ENCODE assay signal across 8 mouse cellular contexts in the genomic region with DNA sequence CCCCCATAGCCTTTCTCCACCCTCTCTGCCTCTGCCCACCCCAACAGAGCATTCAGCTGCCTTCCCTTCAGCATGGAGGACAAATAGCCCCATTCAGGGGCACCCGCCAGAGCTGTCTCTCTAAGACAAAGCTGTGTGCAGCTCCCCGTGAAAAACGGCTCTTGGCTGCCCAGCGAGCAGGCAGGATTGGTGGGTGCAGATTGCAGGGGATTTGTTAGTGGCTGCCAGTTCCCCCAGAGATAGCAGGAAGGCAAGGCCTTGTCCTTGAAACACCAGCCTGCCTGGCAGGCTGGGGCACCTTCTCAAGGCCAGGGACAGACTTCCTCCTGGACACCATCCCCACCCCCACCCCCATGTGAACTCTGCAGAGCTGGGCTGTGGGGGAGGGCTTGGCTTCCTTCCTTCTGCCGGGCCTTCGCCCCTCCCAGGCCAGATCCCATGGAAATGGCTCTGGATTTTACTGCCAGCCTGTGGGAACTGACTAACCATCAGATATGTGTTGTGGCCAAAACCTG.
DNase-seq lines count a peak whose midpoint lies in the region; ATAC-seq and TF ChIP-seq lines count a peak whose summit lies in the region.

No protein-coding gene starts in this region.

- peak; percentile 57 for ATAC-seq in heart, postnatal 0 days (ENCODE audit: insufficient read depth, low read depth)

- H3K9ac ChIP-seq in heart, postnatal 0 days (replicated peaks; ENCODE audit: low read depth, low read length), result peak overlapping the region; percentile 33

- TF ChIP-seq EP300 in heart, postnatal 0 days (IDR thresholded peaks at IDR 0.05; ENCODE audit: low read depth), result peak; percentile 52; the same call in 1 of the 2 replicates

- H3K79me2 ChIP-seq in macrophage (ENCODE audit: inconsistent target), result peaks cover 96% of the 10 kb centered on the region; the same call in 1 of the 2 replicates

- peak overlapping the region; percentile 37 for H3K4me2 ChIP-seq in heart, postnatal 0 days (ENCODE audit: low read depth, low read length)

- TF ChIP-seq POLR2A in testis, adult 2 months (IDR thresholded peaks at IDR 0.05; ENCODE audit: control insufficient read depth, low read depth, low read length), result no peak

- H3K27me3 ChIP-seq in embryonic facial prominence, embryonic 10.5 days (replicated peaks; ENCODE audit: low read depth, poor library complexity, severe bottlenecking), result no peaks in the 10 kb centered on the region
- H3K27me3 ChIP-seq in heart, postnatal 0 days (ENCODE audit: control insufficient read depth, insufficient read depth, low read length), result no peaks in the 10 kb centered on the region
- H3K27me3 ChIP-seq in testis, adult 2 months (ENCODE audit: control insufficient read depth, insufficient read depth, low read length), result no peaks in the 10 kb centered on the region

- WGBS in embryonic facial prominence, embryonic 10.5 days, result 6% methylated on average over 6 of the region's 6 CpGs
- WGBS in heart, postnatal 0 days, result 4% methylated on average over 6 of the region's 6 CpGs
- WGBS in macrophage (ENCODE audit: missing documents), result 56% methylated on average over 4 of the region's 6 CpGs

- TF ChIP-seq CTCF in heart, postnatal 0 days (IDR thresholded peaks at IDR 0.05; ENCODE audit: low read depth), result no peak
- no peak for TF ChIP-seq CTCF in testis, adult 2 months (IDR thresholded peaks at IDR 0.05; ENCODE audit: control insufficient read depth, insufficient read depth, insufficient replicate concordance, low read depth, low read length)

- DNase-seq in right cerebral cortex, postnatal 25 days, result peak; percentile 37
- no peak for DNase-seq in right cerebral cortex, postnatal 36 days (ENCODE audit: low spot score in 2 of 2)
- DNase-seq in embryonic facial prominence, embryonic 10.5 days (ENCODE audit: low spot score), result peak; percentile 62
- DNase-seq in heart, postnatal 0 days (ENCODE audit: low spot score), result peak; percentile 68
- peak; percentile 67 to 85 for DNase-seq in kidney, postnatal 25 days
- no peak for DNase-seq in thymus, postnatal 36 days

- H3K9me3 ChIP-seq in embryonic facial prominence, embryonic 10.5 days, result no peaks in the 10 kb centered on the region
- no peaks in the 10 kb centered on the region for H3K9me3 ChIP-seq in heart, postnatal 0 days (replicated peaks; ENCODE audit: control insufficient read depth, low read length)

- H3K4me3 ChIP-seq in embryonic facial prominence, embryonic 10.5 days, result peak overlapping the region; percentile 29
- no peak overlapping the region for H3K4me3 ChIP-seq in heart, postnatal 0 days (ENCODE audit: low read depth, low read length)
- no peak overlapping the region for H3K4me3 ChIP-seq in macrophage (ENCODE audit: inconsistent target)
- no peak overlapping the region for H3K4me3 ChIP-seq in testis, adult 2 months (ENCODE audit: control insufficient read depth, low read depth, low read length)

- peaks cover 83% of the 10 kb centered on the region for H3K4me1 ChIP-seq in embryonic facial prominence, embryonic 10.5 days
- peaks cover 50% of the 10 kb centered on the region for H3K4me1 ChIP-seq in heart, postnatal 0 days (ENCODE audit: control insufficient read depth, insufficient read depth)
- H3K4me1 ChIP-seq in testis, adult 2 months (ENCODE audit: control insufficient read depth, insufficient read depth, low read length), result peaks cover 4% of the 10 kb centered on the region

- peaks cover 54% of the 10 kb centered on the region for H3K36me3 ChIP-seq in embryonic facial prominence, embryonic 10.5 days (replicated peaks)
- peaks cover 22% of the 10 kb centered on the region for H3K36me3 ChIP-seq in heart, postnatal 0 days (replicated peaks; ENCODE audit: control insufficient read depth, insufficient read depth, low read length)
- H3K36me3 ChIP-seq in macrophage (ENCODE audit: inconsistent target), result peaks cover 44% of the 10 kb centered on the region; the same call in 1 of the 2 replicates
- H3K36me3 ChIP-seq in testis, adult 2 months (ENCODE audit: control insufficient read depth, insufficient read depth, low read length), result no peaks in the 10 kb centered on the region

- peak overlapping the region; percentile 97 for H3K27ac ChIP-seq in embryonic facial prominence, embryonic 10.5 days (replicated peaks)
- H3K27ac ChIP-seq in heart, postnatal 0 days (ENCODE audit: low read depth), result peak overlapping the region; percentile 93
- peak overlapping the region; percentile 51 for H3K27ac ChIP-seq in macrophage
- H3K27ac ChIP-seq in testis, adult 2 months (ENCODE audit: control insufficient read depth, insufficient read depth, low read depth, low read length), result peak overlapping the region; percentile 56

Comparison
In these comparisons a context has a peak if more than half of its experiments do, and no peak if none do; other contexts are left out.
1. DNase-seq: peak in right cerebral cortex, postnatal 25 days (single experiment), embryonic facial prominence, embryonic 10.5 days (single experiment), heart, postnatal 0 days (single experiment) and kidney, postnatal 25 days (2 of 2); none in right cerebral cortex, postnatal 36 days (0 of 2) and thymus, postnatal 36 days (0 of 2).
2. Peak in every context shown above with its lines, with median percentiles within 50 percentile points of each other: H3K27ac ChIP-seq.